Mouse (Mus musculus) CH12.LX (cell line): ENCODE results near the gene Map6. TPM values are rescaled to one million over a fixed set of nuclear protein-coding genes. Genes with fewer than 3 reads are reported as not detected.

Experiments used
- DNase-seq: peaks from one replicate; pipeline ENCODE4 v3.0.0-alpha.2; 2013; ENCODE audit errors: extremely low read depth
- H3K27ac ChIP-seq: 2 replicates; pipeline ENCODE4 v1.5.1; 2012; ENCODE audit warnings: low read depth, mild to moderate bottlenecking, control low read depth, moderate library complexity; ENCODE audit not compliant: insufficient read depth
- H3K27me3 ChIP-seq: replicated peaks from 2 replicates; pipeline ENCODE3; 2012; ENCODE audit warnings: inconsistent platforms
- H3K36me3 ChIP-seq, 2 experiments: replicated peaks in 1 of 2; 2 replicates each; pipeline versions ENCODE3 to v1.6.1; 2012; ENCODE audit warnings: inconsistent platforms in 1 of 2, low read length in 1 of 2, mild to moderate bottlenecking in 1 of 2, mixed read lengths in 1 of 2, moderate library complexity in 1 of 2; ENCODE audit not compliant: control insufficient read depth in 1 of 2, insufficient read depth in 1 of 2
- H3K4me1 ChIP-seq, 2 experiments: 2 replicates each; pipeline ENCODE4 v1.6.1; 2012; ENCODE audit warnings: inconsistent platforms in 1 of 2, moderate library complexity in 1 of 2; ENCODE audit not compliant: insufficient read depth in 2 of 2, control insufficient read depth in 1 of 2
- H3K4me2 ChIP-seq: 2 replicates; pipeline ENCODE4 v1.6.1; 2012; ENCODE audit warnings: low read depth, mild to moderate bottlenecking, control low read depth; ENCODE audit not compliant: poor library complexity, insufficient read depth, severe bottlenecking
- H3K4me3 ChIP-seq, 3 experiments: fragments of 150-350 bp in 1 of 3; sonication (generic) in 1 of 3; replicated peaks in 1 of 3; 2 replicates each; pipeline versions ENCODE3 to v1.5.1; 2011 to 2012; ENCODE audit warnings: low read depth in 2 of 3, low read length in 2 of 3, mild to moderate bottlenecking in 2 of 3, moderate library complexity in 2 of 3, control low read depth in 1 of 3, improper control_type of control experiment in 1 of 3, inconsistent platforms in 1 of 3, mixed read lengths in 1 of 3; ENCODE audit not compliant: poor library complexity in 1 of 3
- H3K79me2 ChIP-seq: replicated peaks from 2 replicates; pipeline ENCODE4 v1.6.1; 2012; ENCODE audit warnings: mild to moderate bottlenecking, moderate library complexity; ENCODE audit not compliant: control insufficient read depth, poor library complexity, insufficient read depth, severe bottlenecking; ENCODE audit errors: extremely low read depth
- H3K9ac ChIP-seq: 2 replicates; pipeline ENCODE4 v1.6.1; 2012; ENCODE audit warnings: low read depth, mild to moderate bottlenecking, control low read depth, moderate library complexity; ENCODE audit not compliant: insufficient read depth
- H3K9me3 ChIP-seq: replicated peaks from 2 replicates; pipeline ENCODE3; 2012; ENCODE audit warnings: low read length, inconsistent platforms, mixed read lengths
- BHLHE40 ChIP-seq: IDR thresholded peaks from 2 replicates; pipeline ENCODE4 v1.6.1; 2011; ENCODE audit warnings: mild to moderate bottlenecking, low read depth, low read length, improper control_type of control experiment
- CTCF ChIP-seq, 2 experiments: IDR thresholded peaks in 1 of 2; conservative IDR thresholded peaks in 1 of 2; 2 replicates each; pipeline ENCODE4 v1.5.1; 2011 to 2012; ENCODE audit warnings: low read depth in 2 of 2, low read length in 2 of 2, improper control_type of control experiment in 1 of 2, inconsistent platforms in 1 of 2, mild to moderate bottlenecking in 1 of 2, moderate library complexity in 1 of 2
- ETS1 ChIP-seq: conservative IDR thresholded peaks from 2 replicates; pipeline ENCODE4 v1.6.1; 2012; ENCODE audit warnings: low read depth, mild to moderate bottlenecking, inconsistent platforms, low read length, improper control_type of control experiment, moderate library complexity
- GABPA ChIP-seq: IDR thresholded peaks from 2 replicates; pipeline ENCODE4 v1.6.1; 2012; ENCODE audit warnings: low read depth, low read length, improper control_type of control experiment, inconsistent platforms; ENCODE audit not compliant: insufficient replicate concordance
- IRF4 ChIP-seq: IDR thresholded peaks from 2 replicates; pipeline ENCODE4 v1.6.1; 2014; ENCODE audit warnings: low read depth, mild to moderate bottlenecking, inconsistent platforms, low read length, improper control_type of control experiment
- JUN ChIP-seq: IDR thresholded peaks from 2 replicates; pipeline ENCODE4 v1.6.1; 2011; ENCODE audit warnings: low read depth, mild to moderate bottlenecking, low read length, improper control_type of control experiment, moderate library complexity; ENCODE audit not compliant: insufficient read depth
- KAT2A ChIP-seq: IDR thresholded peaks from 2 replicates; pipeline ENCODE4 v1.6.1; 2012; ENCODE audit warnings: low read length, improper control_type of control experiment, inconsistent platforms; ENCODE audit not compliant: insufficient replicate concordance
- MAFK ChIP-seq: IDR thresholded peaks from 2 replicates; pipeline ENCODE4 v1.6.1; 2011; ENCODE audit warnings: low read length, improper control_type of control experiment; ENCODE audit not compliant: insufficient replicate concordance
- MAZ ChIP-seq: IDR thresholded peaks from 2 replicates; pipeline ENCODE4 v1.6.1; 2012; ENCODE audit warnings: low read depth, mild to moderate bottlenecking, inconsistent platforms, low read length, improper control_type of control experiment, moderate library complexity
- MYC ChIP-seq: IDR thresholded peaks from 2 replicates; pipeline ENCODE4 v1.6.1; 2011; ENCODE audit warnings: low read depth, mild to moderate bottlenecking, improper control_type of control experiment, low read length
- NELFE ChIP-seq: IDR thresholded peaks from 2 replicates; pipeline ENCODE4 v1.6.1; 2011; ENCODE audit warnings: low read depth, low read length, improper control_type of control experiment
- RAD21 ChIP-seq: IDR thresholded peaks from 2 replicates; pipeline ENCODE4 v1.6.1; 2011; ENCODE audit warnings: low read depth, mild to moderate bottlenecking, low read length, improper control_type of control experiment, moderate library complexity
- RCOR1 ChIP-seq: conservative IDR thresholded peaks from 2 replicates; pipeline ENCODE4 v1.6.1; 2012; ENCODE audit warnings: low read depth, mild to moderate bottlenecking, inconsistent platforms, low read length, improper control_type of control experiment
- SIN3A ChIP-seq: IDR thresholded peaks from 2 replicates; pipeline ENCODE4 v1.6.1; 2012; ENCODE audit warnings: low read length, improper control_type of control experiment, inconsistent platforms
- SMC3 ChIP-seq: IDR thresholded peaks from 2 replicates; pipeline ENCODE4 v1.6.1; 2011; ENCODE audit warnings: low read depth, low read length, improper control_type of control experiment
- USF1 ChIP-seq: IDR thresholded peaks from 2 replicates; pipeline ENCODE4 v1.6.1; 2014; ENCODE audit warnings: low read depth, mild to moderate bottlenecking, inconsistent platforms, low read length, improper control_type of control experiment
- USF2 ChIP-seq: conservative IDR thresholded peaks from 2 replicates; pipeline ENCODE4 v1.6.1; 2011; ENCODE audit warnings: low read depth, low read length, improper control_type of control experiment
- ZKSCAN1 ChIP-seq: IDR thresholded peaks from 2 replicates; pipeline ENCODE4 v1.6.1; 2012; ENCODE audit warnings: low read depth, inconsistent platforms, low read length, improper control_type of control experiment, borderline replicate concordance
- ZNF384 ChIP-seq: IDR thresholded peaks from 2 replicates; pipeline ENCODE4 v1.6.1; 2012; ENCODE audit warnings: low read depth, low read length, improper control_type of control experiment, inconsistent platforms
- dilution Hi-C: fragments of 300-500 bp; cut with MboI; formaldehyde crosslinking; loops from 2 replicates; pipeline ENCODE4 v1.14.3; 2020; ENCODE audit warnings: low sequenced_read_pairs; ENCODE audit not compliant: extremely low pct_unique_long_range_greater_than_20kb, extremely low pct_ligation_motif_present
- in situ Hi-C: fragments of 300-500 bp; cut with MboI; formaldehyde crosslinking; loops from 3 replicates; pipeline ENCODE4 v1.14.3; 2019; ENCODE audit warnings: low sequenced_read_pairs, low pct_ligation_motif_present, low pct_unique_long_range_greater_than_20kb, mixed read lengths
- polyA plus RNA-seq: library from polyadenylated mRNA; unstranded; fragments of >175 nt; gene quantifications from 2 replicates; pipeline ENCODE4 v1.2.1, GENCODE M21; 2012; ENCODE audit warnings: low read depth; ENCODE audit not compliant: insufficient read length
- total RNA-seq, 2 experiments: library from RNA; depleted of rRNA; stranded (reverse); fragments of 300-350 nt in 1 of 2; fragments of >200 nt in 1 of 2; gene quantifications; 2 replicates each; pipeline ENCODE4 v1.2.3; 2012 to 2014

Gene Map6
- total and polyA plus RNA-seq, 3 experiments: 0.32 to 1.4 (median 1.1) TPM

- TF ChIP-seq ZNF384 (no peak), JUN (peak; percentile 46; the same call in 1 of the 2 replicates)
- Histone ChIP-seq H3K9me3 (no peaks in the 10 kb centered on the region), H3K27me3 (no peaks in the 10 kb centered on the region), H3K27ac (no peak overlapping the region), H3K4me1 (no peaks in the 10 kb centered on the region; a peak in 1 of 4 replicates), H3K36me3 (no peaks in the 10 kb centered on the region), H3K4me3 (no peak overlapping the region), H3K4me2 (no peak overlapping the region), H3K79me2 (no peaks in the 10 kb centered on the region), H3K9ac (no peak overlapping the region)
- dilution Hi-C loops (no loop called here), in situ Hi-C loops (no loop called here)
- no peak for DNase-seq
These were observed 19.0 kb upstream of the Map6 start for GRCm38 (mm10) chr7:99248157-99248742.

DNA sequence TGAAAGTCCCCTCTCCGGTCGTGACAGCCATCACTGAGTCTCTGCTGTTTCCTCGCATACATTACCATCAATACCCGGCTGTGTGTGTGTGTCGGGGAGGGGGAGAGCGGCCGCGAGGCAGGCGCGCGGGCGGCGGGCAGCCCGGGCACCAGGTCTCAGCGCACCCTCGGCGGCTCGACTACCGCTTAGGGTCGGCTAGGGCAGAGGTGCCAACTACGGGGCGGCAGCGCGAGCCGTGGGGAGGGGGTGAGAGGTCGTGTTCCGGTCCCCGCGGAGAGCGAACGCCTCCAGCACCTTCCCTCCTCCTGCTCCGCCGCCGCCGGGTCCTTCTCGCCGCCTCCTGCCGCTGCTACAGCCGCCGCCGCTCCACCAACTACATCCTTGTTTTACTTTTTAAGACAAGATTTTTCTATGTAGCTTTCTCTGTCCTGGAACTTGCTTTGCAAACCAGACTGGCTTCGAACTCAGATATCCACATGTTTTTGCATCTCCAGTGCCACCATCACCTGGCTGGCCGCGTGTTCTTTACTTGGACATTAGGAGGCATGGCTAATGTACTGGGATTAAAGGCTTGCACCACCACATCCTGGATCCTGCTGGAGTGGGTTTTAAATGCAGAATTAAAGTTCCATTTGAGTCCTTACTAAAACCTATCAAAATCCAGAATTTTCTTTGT is 18.2 kb upstream of the Map6 start:
- in situ Hi-C loops (no loop called here), dilution Hi-C loops (no loop called here)
- Histone ChIP-seq H3K4me2 (no peak overlapping the region), H3K36me3 (no peaks in the 10 kb centered on the region), H3K4me1 (no peaks in the 10 kb centered on the region; a peak in 1 of 4 replicates), H3K9ac (no peak overlapping the region), H3K27me3 (no peaks in the 10 kb centered on the region), H3K79me2 (no peaks in the 10 kb centered on the region), H3K9me3 (no peaks in the 10 kb centered on the region), H3K27ac (no peak overlapping the region), H3K4me3 (no peak overlapping the region)
- DNase-seq: no peak
- no peak for TF ChIP-seq KAT2A
- no peak for TF ChIP-seq MYC
- TF ChIP-seq GABPA: no peak
- no peak for TF ChIP-seq SIN3A
- TF ChIP-seq USF1: no peak
- TF ChIP-seq ZKSCAN1: no peak
- TF ChIP-seq USF2: no peak
- TF ChIP-seq BHLHE40: no peak
- TF ChIP-seq JUN: no peak
- TF ChIP-seq ETS1: no peak
- no peak for TF ChIP-seq RCOR1

DNA sequence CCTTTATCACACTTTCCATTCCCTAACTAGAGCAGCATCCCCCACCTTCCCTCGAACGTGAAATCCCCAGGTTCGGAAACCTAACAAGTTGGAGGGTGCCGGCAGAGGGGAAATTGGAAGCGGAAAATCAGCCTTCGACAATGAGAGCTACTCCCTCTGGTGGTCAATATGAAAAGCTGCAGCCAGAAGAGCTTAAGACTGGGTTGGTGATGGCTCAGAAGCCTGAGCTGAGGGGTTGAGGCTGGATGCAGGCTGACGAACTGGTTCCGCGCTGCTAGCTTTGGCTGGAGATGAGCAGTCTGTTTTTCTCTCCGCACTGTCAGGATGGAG is 17.7 kb upstream of the Map6 start:
- no peaks in the 10 kb centered on the region for H3K36me3 ChIP-seq
- TF ChIP-seq MAZ: no peak
- TF ChIP-seq CTCF (conservative IDR thresholded peaks at IDR 0.05 in 1 of 2, IDR thresholded peaks at IDR 0.05 in 1 of 2; ENCODE audit: low read depth in 2 of 2, low read length in 2 of 2): peak; percentile 44 to 81; a peak in 3 of 4 replicates
- 0 out of 2 replicates have a peak, but pooled peaks have one; percentile 5 for TF ChIP-seq IRF4
- no peak for TF ChIP-seq MAFK
- TF ChIP-seq RAD21: peak; percentile 57
- TF ChIP-seq SIN3A: no peak
- TF ChIP-seq USF2: no peak
- TF ChIP-seq SMC3: peak; percentile 66
- TF ChIP-seq NELFE: no peak
- TF ChIP-seq, all 38 proteins: peak for 4
- peak; percentile 48 for DNase-seq
- in situ Hi-C loops (no loop called here), dilution Hi-C loops (no loop called here)
- Histone ChIP-seq H3K4me1 (peaks cover 0 to under 1% of the 10 kb centered on the region in 2 experiments; a peak in 2 of 4 replicates), H3K27me3 (no peaks in the 10 kb centered on the region), H3K4me2 (no peak overlapping the region), H3K27ac (no peak overlapping the region), H3K4me3 (no peak overlapping the region), H3K79me2 (no peaks in the 10 kb centered on the region), H3K9ac (no peak overlapping the region), H3K9me3 (no peaks in the 10 kb centered on the region)
